Mouse (Mus musculus) spleen, adult 2 months (tissue): ENCODE measurements around the gene Vapa. TPM values are rescaled to one million over a fixed set of nuclear protein-coding genes. Genes with fewer than 3 reads are reported as not detected.

Source experiments
- DNase-seq, 2 experiments: peaks; one replicate each; pipeline versions ENCODE4 v3.0.0 to v3.0.0-alpha.2; 2012 to 2021; ENCODE audit warnings: low spot score in 2 of 2, low read depth in 1 of 2
- H3K27ac ChIP-seq: fragments of 200-500 bp; 2 replicates; pipeline ENCODE4 v1.5.1; 2012; ENCODE audit warnings: low read length, inconsistent platforms; ENCODE audit not compliant: insufficient read depth
- H3K27me3 ChIP-seq: fragments of 200-500 bp; 2 replicates; pipeline ENCODE4 v1.6.1; 2012; ENCODE audit warnings: mild to moderate bottlenecking, moderate library complexity, low read length, inconsistent platforms; ENCODE audit not compliant: control insufficient read depth, insufficient read depth
- H3K36me3 ChIP-seq: fragments of 200-500 bp; 2 replicates; pipeline ENCODE4 v1.6.1; 2012; ENCODE audit warnings: mild to moderate bottlenecking, low read length, inconsistent platforms; ENCODE audit not compliant: control insufficient read depth, insufficient read depth
- H3K4me1 ChIP-seq: fragments of 200-500 bp; 2 replicates; pipeline ENCODE4 v1.6.1; 2011; ENCODE audit warnings: inconsistent platforms; ENCODE audit not compliant: control insufficient read depth, insufficient read depth, insufficient read length
- H3K4me3 ChIP-seq: fragments of 200-500 bp; 2 replicates; pipeline ENCODE4 v1.5.1; 2011; ENCODE audit warnings: mild to moderate bottlenecking, inconsistent platforms; ENCODE audit not compliant: insufficient read depth, insufficient read length; ENCODE audit errors: extremely low read depth
- CTCF ChIP-seq: fragments of 200-500 bp; IDR thresholded peaks from 2 replicates; pipeline ENCODE4 v1.5.1; 2011; ENCODE audit warnings: mild to moderate bottlenecking, inconsistent platforms; ENCODE audit not compliant: insufficient read depth, insufficient read length, insufficient replicate concordance; ENCODE audit errors: extremely low read depth
- POLR2A ChIP-seq: fragments of 200-500 bp; IDR thresholded peaks from 2 replicates; pipeline ENCODE4 v1.6.1; 2011; ENCODE audit warnings: low read depth, low read length, inconsistent platforms
- WGBS: fragments of 180-500 bp; shearing (Covaris S2); methylation state at CpG from one replicate; pipeline ENCODE4 v1.1.7; 2018; 5-methylcytosine and 5-hydroxymethylcytosine counted together
- polyA plus RNA-seq: library from polyadenylated mRNA; depleted of rRNA; stranded (reverse); fragments of >200 nt; gene quantifications from 2 replicates; pipeline ENCODE4 v1.2.3, GENCODE M21; 2012

The Vapa gene
- polyA plus RNA-seq, 1 experiment: 13.1 TPM

- TF ChIP-seq POLR2A: no peak
- no peak for TF ChIP-seq CTCF
- Histone ChIP-seq H3K27ac (no peak overlapping the region), H3K36me3 (peaks cover 4% of the 10 kb centered on the region), H3K4me3 (peak overlapping the region; percentile 100; the same call in 1 of the 2 replicates), H3K4me1 (peaks cover 8% of the 10 kb centered on the region; the same call in 1 of the 2 replicates), H3K27me3 (peaks cover 2% of the 10 kb centered on the region; the same call in 1 of the 2 replicates)
- 8% methylated on average over 4 of the region's 4 CpGs for WGBS
- no peak for DNase-seq
Observed at GRCm38 (mm10) chr17:65611721-65612120, 1.6 kb downstream of the Vapa start.

GRCm38 (mm10) chr17:65608743-65609142 lies 4.6 kb downstream of the Vapa start:
- H3K27me3 ChIP-seq: peaks cover 2% of the 10 kb centered on the region; the same call in 1 of the 2 replicates
- peaks cover 4% of the 10 kb centered on the region for H3K36me3 ChIP-seq
- H3K4me3 ChIP-seq: no peak overlapping the region
- 54% methylated on average over 5 of the region's 5 CpGs for WGBS
- TF ChIP-seq CTCF (no peak), POLR2A (no peak)
- H3K4me1 ChIP-seq: peaks cover 21% of the 10 kb centered on the region
- no peak overlapping the region for H3K27ac ChIP-seq
- DNase-seq: no peak

- no peak for DNase-seq
- no peak for TF ChIP-seq POLR2A
- TF ChIP-seq CTCF: no peak
- H3K27ac ChIP-seq: no peak overlapping the region
- H3K4me1 ChIP-seq: peaks cover 21% of the 10 kb centered on the region
- no peak overlapping the region for H3K4me3 ChIP-seq
- H3K36me3 ChIP-seq: peaks cover 4% of the 10 kb centered on the region
- WGBS: 86% methylated on average over 2 of the region's 2 CpGs
- peaks cover 2% of the 10 kb centered on the region; the same call in 1 of the 2 replicates for H3K27me3 ChIP-seq
Observed at GRCm38 (mm10) chr17:65608312-65608687, 5.1 kb downstream of the Vapa start.

GRCm38 (mm10) chr17:65607574-65608311 lies 5.6 kb downstream of the Vapa start:
- H3K27me3 ChIP-seq: no peaks in the 10 kb centered on the region
- TF ChIP-seq CTCF (no peak), POLR2A (no peak)
- no peak overlapping the region for H3K27ac ChIP-seq
- DNase-seq: no peak
- H3K4me3 ChIP-seq: no peak overlapping the region
- WGBS: 52% methylated on average over 7 of the region's 7 CpGs
- peaks cover 21% of the 10 kb centered on the region for H3K4me1 ChIP-seq
- peaks cover 4% of the 10 kb centered on the region for H3K36me3 ChIP-seq

GRCm38 (mm10) chr17:65606014-65606413 lies 7.3 kb downstream of the Vapa start:
- Histone ChIP-seq H3K4me1 (peaks cover 21% of the 10 kb centered on the region), H3K4me3 (no peak overlapping the region), H3K36me3 (peaks cover 4% of the 10 kb centered on the region), H3K27me3 (no peaks in the 10 kb centered on the region), H3K27ac (no peak overlapping the region)
- TF ChIP-seq CTCF (no peak), POLR2A (no peak)
- no peak for DNase-seq
- 70% methylated on average over 4 of the region's 4 CpGs for WGBS

- H3K4me1 ChIP-seq: peaks cover 21% of the 10 kb centered on the region
- H3K27me3 ChIP-seq: no peaks in the 10 kb centered on the region
- no peak for TF ChIP-seq CTCF
- TF ChIP-seq POLR2A: no peak
- no peak overlapping the region for H3K27ac ChIP-seq
- H3K36me3 ChIP-seq: peaks cover 4% of the 10 kb centered on the region
- H3K4me3 ChIP-seq: no peak overlapping the region
- no peak for DNase-seq
Observed at GRCm38 (mm10) chr17:65604892-65605291, 8.5 kb downstream of the Vapa start.

- Histone ChIP-seq H3K36me3 (peaks cover under 1% of the 10 kb centered on the region; the same call in 1 of the 2 replicates), H3K27ac (no peak overlapping the region), H3K4me3 (no peak overlapping the region), H3K4me1 (peaks cover 18% of the 10 kb centered on the region), H3K27me3 (no peaks in the 10 kb centered on the region)
- DNase-seq: no peak
- no peak for TF ChIP-seq POLR2A
- TF ChIP-seq CTCF: no peak
Observed at GRCm38 (mm10) chr17:65604315-65604714, 9.0 kb downstream of the Vapa start.
